Mouse (Mus musculus): Measurements from ENCODE around the gene Hoxd9.

DNA sequence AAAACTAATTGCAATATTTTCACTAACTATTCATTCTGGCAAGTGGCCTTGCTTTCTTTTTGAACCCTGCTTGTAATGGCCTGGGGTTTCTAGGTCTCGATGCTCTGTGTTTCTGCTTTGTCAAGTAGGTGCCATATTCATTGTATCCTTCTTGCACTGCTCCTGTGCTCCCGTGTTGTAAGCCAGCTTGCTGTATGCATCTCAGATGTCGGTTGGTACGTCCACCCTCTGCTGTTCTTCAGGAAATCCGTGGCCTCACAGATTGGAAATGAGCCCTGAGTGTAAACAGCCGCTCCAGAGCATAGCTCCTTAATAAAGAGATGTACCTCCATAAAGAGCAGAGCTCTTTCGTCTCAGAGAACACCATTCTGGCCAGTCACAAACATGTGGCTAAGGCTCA lies 10.1 kb downstream of the Hoxd9 start:
- TF ChIP-seq GATA1 (IDR thresholded peaks at IDR 0.05; ENCODE audit: borderline replicate concordance, low read length) (no peak), FLI1 (IDR thresholded peaks at IDR 0.05; ENCODE audit: low read length) (no peak)

All from megakaryocyte, embryonic 14.5 days (primary cell).